Mouse (Mus musculus): ENCODE measurements around the gene Polrmt. TPM values are rescaled to one million over a fixed set of nuclear protein-coding genes. Genes with fewer than 3 reads are reported as not detected.
A peak's percentile ranks its signal among the peaks of the same experiment; 100 is the strongest.
"Not testable (repeated sequence)": the region's sequence is repeated elsewhere in the genome, so short reads cannot be mapped to it uniquely, and the experiment has no call there.

The Polrmt gene
- polyA plus RNA-seq, 1 experiment from 2014 or later, result 58.6 TPM

DNA sequence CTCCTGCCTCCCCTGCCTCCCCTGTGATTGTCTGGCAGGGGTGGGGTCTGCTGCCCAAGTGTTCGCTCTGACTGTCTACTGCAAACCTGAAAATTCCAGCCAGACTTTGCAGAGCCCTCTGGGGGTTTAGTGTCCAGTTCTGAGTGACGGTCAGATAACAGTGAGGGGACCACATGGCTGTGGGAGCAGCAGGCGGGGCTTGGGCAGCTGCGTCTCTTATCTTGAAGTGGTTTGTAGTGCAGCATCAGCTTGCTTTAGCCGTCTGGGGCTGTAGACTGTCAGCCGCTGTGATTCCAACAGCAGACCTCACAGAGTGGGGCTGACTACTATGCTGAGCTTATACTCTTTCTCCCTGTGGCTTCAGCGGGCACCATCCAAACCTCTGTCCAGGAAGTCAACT, 37.1 kb downstream of the Polrmt start:
- DNase-seq (ENCODE audit: low spot score), result no peak
- no peak overlapping the region for H3K27ac ChIP-seq
- H3K9me3 ChIP-seq (replicated peaks), result no peaks in the 10 kb centered on the region

GRCm38 (mm10) chr10:79708668-79709067, 37.7 kb downstream of the Polrmt start:
- DNase-seq (ENCODE audit: low spot score), result no peak
- H3K27me3 ChIP-seq (ENCODE audit: low read depth, poor library complexity, severe bottlenecking), result peaks cover 6% of the 10 kb centered on the region
- peaks cover 70% of the 10 kb centered on the region for H3K36me3 ChIP-seq
- peaks cover 32% of the 10 kb centered on the region for H3K4me1 ChIP-seq
- 92% methylated on average over 21 of the region's 21 CpGs for WGBS
- no peak overlapping the region for H3K27ac ChIP-seq
- no peaks in the 10 kb centered on the region for H3K9me3 ChIP-seq (replicated peaks)
- H3K4me3 ChIP-seq, result no peak overlapping the region

More for the DNA sequence above, 37.1 kb downstream of the Polrmt start:
- WGBS, result 80% methylated on average over 7 of the region's 7 CpGs
- Histone ChIP-seq H3K27me3 (ENCODE audit: low read depth, poor library complexity, severe bottlenecking) (peaks cover 12% of the 10 kb centered on the region), H3K4me3 (no peak overlapping the region), H3K4me1 (peaks cover 32% of the 10 kb centered on the region), H3K36me3 (peaks cover 70% of the 10 kb centered on the region)

GRCm38 (mm10) chr10:79707759-79708158, 38.6 kb downstream of the Polrmt start:
- 78% methylated on average over 4 of the region's 4 CpGs for WGBS
- Histone ChIP-seq H3K27me3 (ENCODE audit: low read depth, poor library complexity, severe bottlenecking) (no peaks in the 10 kb centered on the region), H3K36me3 (peaks cover 68% of the 10 kb centered on the region), H3K4me3 (no peak overlapping the region), H3K9me3 (replicated peaks) (no peaks in the 10 kb centered on the region), H3K4me1 (peaks cover 32% of the 10 kb centered on the region), H3K27ac (no peak overlapping the region)
- no peak for DNase-seq (ENCODE audit: low spot score)

- WGBS, result 79% methylated on average over 1 of the region's 1 CpGs
- no peak overlapping the region for H3K27ac ChIP-seq
Measured at GRCm38 (mm10) chr10:79707162-79707561, 39.2 kb downstream of the Polrmt start.

DNA sequence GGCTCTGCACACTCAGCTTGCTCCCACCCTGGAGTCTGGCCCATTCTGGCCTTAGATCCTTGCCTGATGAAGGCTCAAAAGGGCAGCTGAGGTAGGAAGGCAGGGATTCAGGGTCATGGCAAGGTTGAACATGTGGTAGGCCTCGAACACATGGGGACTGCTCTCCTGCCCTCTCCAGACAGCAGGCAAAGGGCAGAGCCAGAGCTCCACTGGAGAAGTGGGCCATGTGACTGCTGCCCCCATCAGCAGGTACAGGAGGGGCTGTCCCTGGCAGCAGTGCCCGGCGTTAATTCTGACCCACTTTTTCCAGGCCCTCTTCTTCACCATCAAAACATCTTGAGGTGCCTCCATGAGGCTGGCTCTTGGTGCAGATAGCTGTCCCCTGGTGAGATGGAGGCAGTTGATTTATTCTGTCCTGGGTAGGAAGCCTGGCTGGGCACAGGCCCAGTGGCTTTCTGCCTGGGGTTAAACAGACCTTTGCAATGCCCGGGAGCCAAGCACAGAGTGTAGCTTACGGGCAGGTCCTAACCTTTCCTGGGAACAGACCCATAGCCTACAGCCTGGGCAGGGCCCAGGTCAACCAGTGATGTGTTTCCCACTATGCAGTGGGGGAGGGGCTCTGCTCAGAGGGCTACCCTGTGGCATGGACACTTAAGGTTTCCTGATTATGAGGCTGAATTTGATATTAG, 39.8 kb downstream of the Polrmt start:
- Histone ChIP-seq H3K9me3 (replicated peaks) (no peaks in the 10 kb centered on the region), H3K4me1 (peaks cover 34% of the 10 kb centered on the region), H3K27me3 (ENCODE audit: low read depth, poor library complexity, severe bottlenecking) (no peaks in the 10 kb centered on the region), H3K27ac (no peak overlapping the region; the same call in 1 of the 2 replicates), H3K4me3 (peak overlapping the region; percentile 86), H3K36me3 (peaks cover 56% of the 10 kb centered on the region)
- DNase-seq (ENCODE audit: low spot score), result no peak
- 80% methylated on average over 5 of the region's 5 CpGs for WGBS

More at GRCm38 (mm10) chr10:79707162-79707561, 39.2 kb downstream of the Polrmt start:
- Histone ChIP-seq H3K4me1 (peaks cover 32% of the 10 kb centered on the region), H3K9me3 (replicated peaks) (no peaks in the 10 kb centered on the region), H3K27me3 (ENCODE audit: low read depth, poor library complexity, severe bottlenecking) (no peaks in the 10 kb centered on the region), H3K4me3 (peak overlapping the region; percentile 6; the same call in 1 of the 2 replicates), H3K36me3 (peaks cover 62% of the 10 kb centered on the region)
- no peak for DNase-seq (ENCODE audit: low spot score)

- no peak for DNase-seq (ENCODE audit: low spot score)
- Histone ChIP-seq H3K4me1 (peaks cover 40% of the 10 kb centered on the region), H3K27ac (no peak overlapping the region; the same call in 1 of the 2 replicates), H3K4me3 (peak overlapping the region; percentile 86), H3K9me3 (replicated peaks) (no peaks in the 10 kb centered on the region), H3K36me3 (peaks cover 50% of the 10 kb centered on the region), H3K27me3 (ENCODE audit: low read depth, poor library complexity, severe bottlenecking) (no peaks in the 10 kb centered on the region)
- WGBS, result 92% methylated on average over 5 of the region's 5 CpGs
Measured at GRCm38 (mm10) chr10:79705951-79706350, 40.4 kb downstream of the Polrmt start.

- Histone ChIP-seq H3K4me1 (peaks cover 45% of the 10 kb centered on the region), H3K27ac (peak overlapping the region; percentile 95)
- no peak for DNase-seq (ENCODE audit: low spot score)
Measured at GRCm38 (mm10) chr10:79704970-79705360, 41.4 kb downstream of the Polrmt start.

DNA sequence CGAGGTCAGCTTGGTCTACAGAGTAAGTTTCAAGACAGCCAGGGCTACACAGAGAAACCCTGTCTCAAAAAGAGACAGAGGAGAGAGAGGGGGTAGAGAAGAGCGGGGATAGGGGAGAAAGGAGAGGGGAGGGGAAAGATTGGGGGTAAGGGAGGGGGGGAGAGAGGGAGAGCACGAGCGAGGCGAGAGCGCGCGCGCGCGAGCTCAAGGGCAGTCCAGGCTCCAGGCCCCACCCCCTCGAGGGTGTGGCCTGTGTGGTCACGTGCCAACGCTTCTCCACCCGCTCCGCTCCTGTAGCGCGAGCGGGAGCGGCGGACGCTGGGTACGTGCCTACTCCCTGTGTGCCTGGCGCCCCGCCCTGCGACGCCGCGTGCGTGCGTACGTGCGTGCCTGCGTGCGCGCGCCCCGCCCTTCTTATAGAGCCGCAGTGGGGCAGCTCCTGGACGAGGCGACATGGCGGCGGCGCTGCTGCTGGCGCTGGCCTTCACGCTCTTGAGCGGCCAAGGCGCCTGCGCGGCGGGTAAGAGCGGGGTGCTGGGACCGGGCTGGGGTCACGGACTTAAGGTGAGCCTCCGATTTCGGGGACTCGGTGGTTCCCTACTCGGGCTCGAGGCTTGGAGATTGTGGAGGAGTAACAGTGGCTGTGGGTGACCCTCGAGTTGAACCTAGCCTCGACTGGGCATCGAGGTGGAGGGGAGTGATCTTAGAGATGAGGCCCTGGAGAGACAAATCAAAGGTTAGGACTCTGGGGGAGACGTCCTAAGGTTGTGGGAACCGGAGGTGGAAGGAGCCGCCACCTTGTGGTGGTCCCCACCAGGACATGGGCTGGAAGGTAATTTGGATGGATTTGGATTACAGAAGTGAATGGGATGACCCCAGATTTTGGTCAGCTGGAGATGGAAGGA, 42.1 kb downstream of the Polrmt start, which contains the start of gene Bsg:
TSS of gene Bsg (plus strand) at position 427 of the 905 bp plus-strand sequence.
- peak within 1 kb of the TSS; percentile 86 for H3K4me3 ChIP-seq
- under 1% methylated on average over 65 of the region's 65 CpGs for WGBS
- H3K27ac ChIP-seq, result peak within 1 kb of the TSS; percentile 95
- no peaks in the 10 kb centered on the region for H3K9me3 ChIP-seq (replicated peaks)
- DNase-seq (ENCODE audit: low spot score), result peak; percentile 99
- H3K4me1 ChIP-seq, result peaks cover 45% of the 10 kb centered on the region
- no peaks in the 10 kb centered on the region for H3K27me3 ChIP-seq (ENCODE audit: low read depth, poor library complexity, severe bottlenecking)
- peaks cover 33% of the 10 kb centered on the region for H3K36me3 ChIP-seq

More at GRCm38 (mm10) chr10:79704970-79705360, 41.4 kb downstream of the Polrmt start:
- H3K4me3 ChIP-seq, result peak overlapping the region; percentile 86
- peaks cover 40% of the 10 kb centered on the region for H3K36me3 ChIP-seq
- H3K9me3 ChIP-seq (replicated peaks), result no peaks in the 10 kb centered on the region
- no peaks in the 10 kb centered on the region for H3K27me3 ChIP-seq (ENCODE audit: low read depth, poor library complexity, severe bottlenecking)
- 5% methylated on average over 10 of the region's 10 CpGs for WGBS

DNA sequence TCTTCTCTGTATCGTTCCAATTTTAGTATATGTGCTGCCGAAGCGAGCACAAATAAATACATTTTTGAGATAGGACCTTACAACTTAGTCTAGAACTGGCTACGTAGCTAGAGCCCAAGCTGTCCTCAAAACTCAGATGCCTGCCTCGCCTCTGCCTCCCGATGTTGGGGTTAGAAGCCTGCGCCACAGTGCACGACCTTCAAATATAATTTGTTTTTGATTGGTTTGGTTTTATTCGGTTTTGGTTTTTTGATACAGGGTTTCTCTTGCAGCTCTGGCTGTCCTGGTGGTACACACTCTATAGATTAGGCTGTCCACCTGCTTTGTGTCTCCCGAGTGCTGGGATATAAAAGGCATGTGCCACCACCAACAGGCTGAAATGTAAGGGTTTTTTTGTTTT, 42.8 kb downstream of the Polrmt start:
- H3K4me3 ChIP-seq, result peak overlapping the region; percentile 86
- H3K9me3 ChIP-seq (replicated peaks), result no peaks in the 10 kb centered on the region
- 77% methylated on average over 10 of the region's 10 CpGs for WGBS
- no peaks in the 10 kb centered on the region for H3K27me3 ChIP-seq (ENCODE audit: low read depth, poor library complexity, severe bottlenecking)
- H3K36me3 ChIP-seq, result peaks cover 26% of the 10 kb centered on the region
- H3K27ac ChIP-seq, result peak overlapping the region; percentile 95
- DNase-seq (ENCODE audit: low spot score), result no peak
- peaks cover 45% of the 10 kb centered on the region for H3K4me1 ChIP-seq

- H3K4me1 ChIP-seq, result peaks cover 44% of the 10 kb centered on the region
- not testable (repeated sequence) for H3K27ac ChIP-seq; H3K27me3 ChIP-seq (ENCODE audit: low read depth, poor library complexity, severe bottlenecking); DNase-seq (ENCODE audit: low spot score); H3K4me3 ChIP-seq; H3K9me3 ChIP-seq (replicated peaks)
- 95% methylated on average over 4 of the region's 4 CpGs for WGBS
- H3K36me3 ChIP-seq, result peaks cover 20% of the 10 kb centered on the region
Measured at GRCm38 (mm10) chr10:79702970-79703369, 43.4 kb downstream of the Polrmt start.

GRCm38 (mm10) chr10:79701443-79702129, 44.8 kb downstream of the Polrmt start:
- peak overlapping the region; percentile 4 for H3K27ac ChIP-seq
- peaks cover 6% of the 10 kb centered on the region for H3K36me3 ChIP-seq
- no peak overlapping the region for H3K4me3 ChIP-seq
- no peak for DNase-seq (ENCODE audit: low spot score)
- H3K27me3 ChIP-seq (ENCODE audit: low read depth, poor library complexity, severe bottlenecking), result no peaks in the 10 kb centered on the region
- 53% methylated on average over 10 of the region's 10 CpGs for WGBS
- H3K4me1 ChIP-seq, result peaks cover 31% of the 10 kb centered on the region
- no peaks in the 10 kb centered on the region for H3K9me3 ChIP-seq (replicated peaks)

DNA sequence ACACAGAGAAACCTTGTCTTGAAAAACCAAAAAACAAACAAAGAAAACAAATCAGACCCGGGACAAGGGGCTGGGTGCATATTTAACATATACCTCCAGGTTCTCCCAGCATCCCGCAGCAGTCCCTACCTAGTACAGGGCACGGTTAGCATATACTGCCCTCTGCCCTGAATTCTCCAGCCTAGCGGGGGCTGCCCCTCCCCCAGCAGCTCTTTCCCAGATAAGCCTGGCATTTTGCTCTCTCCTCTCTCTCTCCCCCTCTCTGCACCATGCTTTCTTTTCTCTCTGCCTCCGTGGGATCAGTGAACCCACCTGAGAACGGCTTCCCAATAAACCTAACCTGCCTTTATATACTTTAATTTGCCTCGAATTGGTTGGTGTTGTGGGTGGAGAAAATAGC, 45.7 kb downstream of the Polrmt start:
- Histone ChIP-seq H3K4me3 (no peak overlapping the region), H3K27me3 (ENCODE audit: low read depth, poor library complexity, severe bottlenecking) (no peaks in the 10 kb centered on the region), H3K36me3 (no peaks in the 10 kb centered on the region), H3K4me1 (peaks cover 29% of the 10 kb centered on the region), H3K27ac (peak overlapping the region; percentile 4; the same call in 1 of the 2 replicates), H3K9me3 (replicated peaks) (no peaks in the 10 kb centered on the region)
- WGBS, result 58% methylated on average over 7 of the region's 7 CpGs
- DNase-seq (ENCODE audit: low spot score), result no peak
